Mouse (Mus musculus) forelimb bud, embryonic 11.5 days (tissue): ENCODE measurements around the gene Gm2564.
"Not testable (repeated sequence)": the region's sequence is repeated elsewhere in the genome, so short reads cannot be mapped to it uniquely, and the experiment has no call there.

Experiments used
- DNase-seq: peaks from one replicate; pipeline ENCODE4 v3.0.0-alpha.2; 2012; ENCODE audit warnings: low read depth, low spot score

The Gm2564 gene

DNA sequence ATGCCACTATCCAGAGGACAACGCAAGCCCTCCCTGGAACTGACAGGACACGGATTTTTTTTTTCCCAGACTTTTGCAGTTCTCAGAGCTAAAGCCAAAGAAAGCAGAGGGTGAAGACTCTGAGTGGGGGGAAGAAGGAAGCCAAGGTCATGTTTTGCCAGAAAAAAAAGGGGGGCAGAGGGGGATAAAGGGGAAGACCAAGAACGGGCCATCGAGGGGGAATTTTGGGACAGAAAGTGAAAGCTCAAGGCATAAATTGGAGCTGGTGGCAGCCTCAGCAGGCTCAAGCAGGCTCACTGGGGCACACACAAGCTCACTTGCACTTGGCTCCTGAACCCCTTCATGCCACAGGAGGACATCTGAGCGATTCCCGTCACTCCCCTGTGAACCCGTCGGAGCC, at the start of gene Gm2564:
TSS of gene Gm2564 (plus strand) at position 301 of the 400 bp plus-strand sequence.
- DNase-seq: not testable (repeated sequence)

DNA sequence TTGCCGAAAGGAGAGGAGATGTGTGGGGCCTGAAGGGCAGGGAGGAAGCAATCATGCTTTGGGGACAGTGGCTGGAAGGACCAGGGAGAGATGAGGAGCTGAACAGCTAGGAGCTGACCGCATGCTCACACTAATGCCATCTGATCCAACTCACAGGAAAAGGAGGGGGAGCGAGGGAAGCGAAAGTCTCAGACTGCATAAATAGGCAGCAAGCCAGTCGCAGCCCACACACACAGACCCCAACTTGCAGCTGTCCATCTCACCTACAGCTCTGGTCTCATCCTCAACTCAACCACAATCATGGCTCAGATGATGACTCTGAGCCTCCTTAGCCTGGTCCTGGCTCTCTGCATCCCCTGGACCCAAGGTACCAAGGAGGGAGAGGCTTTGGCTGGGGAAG, 17.6 kb upstream of the Gm2564 start, which contains the start of gene Gm10591:
TSS of gene Gm10591 (plus strand) at position 301 of the 400 bp plus-strand sequence.
- DNase-seq: not testable (repeated sequence)

DNA sequence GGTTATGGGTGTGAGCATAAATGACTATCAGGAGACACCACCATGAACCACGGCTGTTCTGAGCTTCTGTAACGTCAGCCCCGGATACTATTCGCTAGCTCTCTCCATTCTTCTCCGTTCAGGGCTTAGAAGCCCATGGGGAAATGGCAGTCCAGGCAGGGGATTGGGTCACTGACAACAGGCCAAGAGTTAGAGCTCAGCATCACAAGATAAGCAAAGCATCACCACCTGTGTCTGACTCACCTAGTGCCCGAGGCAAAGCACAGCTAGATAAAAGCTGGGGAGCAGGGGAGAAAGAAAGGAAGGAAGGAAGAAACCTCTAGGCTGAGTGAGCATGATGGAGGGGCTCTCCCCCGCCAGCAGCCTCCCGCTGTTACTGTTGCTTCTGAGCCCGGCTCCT, 25.4 kb downstream of the Gm2564 start, which contains the start of gene Ccl27b:
TSS of gene Ccl27b (plus strand) at position 301 of the 400 bp plus-strand sequence.
- not testable (repeated sequence) for DNase-seq

DNA sequence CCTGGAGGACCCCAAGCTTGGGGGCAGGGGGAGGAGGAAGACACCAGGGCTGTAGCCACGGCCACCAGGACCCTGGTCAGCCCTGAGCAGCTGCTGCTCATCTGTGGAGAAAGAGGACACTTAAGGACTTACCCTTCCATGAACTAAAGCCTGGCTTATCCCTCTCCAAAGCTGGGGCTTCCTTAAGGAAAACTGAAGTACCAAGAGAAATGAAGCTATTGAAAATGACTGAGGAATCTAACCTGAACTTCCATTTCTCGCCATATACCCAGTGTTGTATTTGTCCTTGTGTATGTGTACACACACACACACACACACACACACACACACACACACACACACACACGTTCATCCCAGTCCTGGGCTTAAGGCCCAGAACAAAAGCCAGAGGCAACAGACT, 32.3 kb downstream of the Gm2564 start, which contains the start of gene Il11ra2:
TSS of gene Il11ra2 (minus strand) at position 101 of the 400 bp plus-strand sequence.
- DNase-seq: not testable (repeated sequence)

DNA sequence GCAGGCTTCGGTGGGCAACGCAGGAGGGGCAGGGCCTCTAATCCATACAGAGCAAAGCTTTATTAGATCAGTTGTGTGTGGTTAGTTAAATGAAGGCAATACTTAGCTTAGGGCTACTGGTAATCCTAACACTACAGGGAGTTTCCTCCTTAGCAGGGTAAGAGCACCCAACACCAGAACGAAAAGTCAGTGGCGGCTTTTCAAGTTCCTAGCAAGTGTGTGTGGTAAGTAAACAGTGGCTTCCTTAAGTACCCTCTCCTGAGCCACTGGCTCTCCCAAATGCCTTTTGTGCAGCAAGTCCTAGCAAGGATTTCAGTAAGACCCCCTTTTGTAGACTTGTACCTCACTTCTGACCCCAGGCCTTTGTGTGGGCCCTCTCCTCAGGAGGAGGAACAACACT, 45.9 kb downstream of the Gm2564 start:
- not testable (repeated sequence) for DNase-seq

DNA sequence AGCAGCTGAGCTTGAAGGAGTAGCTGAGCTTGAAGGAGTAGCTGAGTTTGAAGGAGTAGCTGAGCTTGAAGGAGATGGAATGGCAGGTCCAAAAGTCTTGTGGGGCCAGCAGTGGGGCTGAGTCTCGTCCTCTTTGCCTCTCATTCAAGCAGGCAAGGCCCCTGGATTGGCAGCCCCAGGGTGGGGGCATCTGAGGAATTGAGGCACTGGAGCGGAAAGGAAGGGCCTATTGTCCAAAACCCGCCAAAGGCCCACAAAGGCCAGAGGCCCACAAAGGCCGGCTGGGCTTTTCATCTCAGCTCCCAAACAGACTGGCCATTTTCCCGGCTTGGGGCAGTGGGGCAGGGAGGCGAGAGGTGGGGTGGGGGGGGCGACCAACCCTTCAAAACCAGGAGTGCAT, 49.8 kb downstream of the Gm2564 start:
- DNase-seq: not testable (repeated sequence)

DNA sequence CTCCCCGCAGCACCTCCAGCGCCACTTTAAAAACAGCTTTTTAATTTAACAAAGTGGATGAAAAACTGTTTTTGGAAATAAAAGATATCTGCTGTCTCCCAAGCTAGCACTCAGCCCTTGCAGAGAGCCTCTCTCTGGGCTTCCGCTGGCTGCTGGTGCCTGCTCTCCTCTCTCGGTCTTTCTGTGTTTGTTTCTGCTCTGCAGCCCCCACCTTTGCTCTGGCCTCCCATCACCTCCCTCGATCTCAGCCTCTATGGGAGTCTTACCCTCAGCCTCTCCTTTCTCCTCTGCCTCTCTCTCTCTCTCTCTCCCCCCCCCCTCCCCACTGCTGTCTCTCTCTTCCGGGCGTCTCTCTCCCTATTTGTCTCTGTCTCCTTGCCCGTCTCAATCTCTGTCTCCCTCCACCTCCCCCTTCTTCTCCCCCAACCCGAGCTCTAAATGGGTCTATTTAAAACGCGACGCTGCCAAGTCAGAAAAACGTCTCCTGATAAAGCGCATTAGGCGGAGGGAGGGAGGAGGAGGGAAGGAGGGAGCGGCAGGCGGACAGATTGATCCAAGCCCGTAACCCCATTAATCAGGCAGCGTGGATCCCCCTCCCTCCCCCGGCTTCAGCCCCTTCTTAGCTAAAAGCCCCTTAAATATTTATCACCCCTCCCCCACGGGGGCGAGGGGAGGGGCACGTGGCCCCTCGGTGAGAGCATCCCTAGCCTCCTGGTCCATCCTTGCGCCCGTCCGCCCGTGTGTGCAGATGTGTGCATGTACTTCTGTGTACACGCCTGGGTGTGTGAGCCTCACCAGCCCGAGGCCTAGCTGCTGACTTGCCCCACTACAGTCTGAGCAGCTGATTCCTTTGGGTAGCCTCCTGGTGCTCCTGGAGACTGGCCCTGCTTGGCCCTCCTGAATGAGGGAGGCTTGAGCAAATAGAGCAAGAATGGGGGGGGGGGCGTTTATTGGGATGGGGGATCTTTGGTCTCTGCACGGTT, 51.1 kb downstream of the Gm2564 start:
- DNase-seq: not testable (repeated sequence)
